Mouse (Mus musculus): ENCODE results near the gene Csrnp2.

DNA sequence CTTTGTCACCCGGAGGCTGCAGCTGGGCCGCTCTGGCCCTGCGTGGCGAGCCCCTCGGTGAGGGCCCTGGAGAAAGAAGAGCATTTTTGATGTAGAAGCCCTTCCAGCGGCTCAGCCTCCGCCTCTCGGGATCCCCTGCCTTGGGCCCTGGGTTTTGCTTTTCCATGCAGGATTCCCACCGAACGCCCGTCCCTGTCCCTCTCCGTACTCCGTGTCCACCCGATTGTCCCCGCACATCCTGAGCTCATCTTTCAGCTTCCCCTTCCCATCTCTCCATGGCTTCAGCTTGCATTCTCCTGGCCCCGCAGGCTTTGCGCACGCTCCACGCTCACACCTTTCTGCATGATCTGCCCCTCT lies 26.1 kb downstream of the Csrnp2 start:
- TF ChIP-seq POLR2AphosphoS2 (IDR thresholded peaks at IDR 0.05; ENCODE audit: low read depth, low read length): no peak
- TF ChIP-seq EP300 (IDR thresholded peaks at IDR 0.05; ENCODE audit: low read length): no peak
- no peak for TF ChIP-seq POLR2A (IDR thresholded peaks at IDR 0.05; ENCODE audit: low read depth, low read length)
- no peak for TF ChIP-seq ZKSCAN1 (IDR thresholded peaks at IDR 0.05; ENCODE audit: borderline replicate concordance, low read depth, low read length)
- no peak for TF ChIP-seq USF2 (conservative IDR thresholded peaks at IDR 0.05; ENCODE audit: low read depth, low read length)
- TF ChIP-seq CTCF (conservative IDR thresholded peaks at IDR 0.05 in 1 of 2, IDR thresholded peaks at IDR 0.05 in 1 of 2; ENCODE audit: low read depth in 2 of 2, low read length in 2 of 2): no peak
- no peak for TF ChIP-seq BHLHE40 (IDR thresholded peaks at IDR 0.05; ENCODE audit: low read depth, low read length)
- TF ChIP-seq MEF2A (IDR thresholded peaks at IDR 0.05; ENCODE audit: borderline replicate concordance, low read depth, low read length): no peak
- no peak for TF ChIP-seq CHD1 (IDR thresholded peaks at IDR 0.05; ENCODE audit: low read depth, low read length)
- no peak for TF ChIP-seq HCFC1 (IDR thresholded peaks at IDR 0.05; ENCODE audit: low read depth, low read length)
- no peak for TF ChIP-seq NRF1 (IDR thresholded peaks at IDR 0.05; ENCODE audit: low read depth, low read length)
- TF ChIP-seq E2F4 (IDR thresholded peaks at IDR 0.05; ENCODE audit: insufficient replicate concordance, low read depth, low read length): no peak
- TF ChIP-seq JUN (IDR thresholded peaks at IDR 0.05; ENCODE audit: insufficient read depth, low read depth, low read length): no peak
- no peak for TF ChIP-seq UBTF (IDR thresholded peaks at IDR 0.05; ENCODE audit: low read depth, low read length)

All from CH12.LX (cell line).